Mouse (Mus musculus): ENCODE measurements around the gene St5. TPM values are rescaled to one million over a fixed set of nuclear protein-coding genes. Genes with fewer than 3 reads are reported as not detected.
A peak's percentile ranks its signal among the peaks of the same experiment; 100 is the strongest.

St5 gene
- polyA plus RNA-seq, 1 experiment = 46.2 TPM

- 9% methylated on average over 25 of the region's 25 CpGs for WGBS
- H3K4me3 ChIP-seq (replicated peaks; ENCODE audit: control insufficient read depth, low read depth, low read length) = peak overlapping the region; percentile 47
- H3K4me1 ChIP-seq (ENCODE audit: control insufficient read depth, insufficient read depth, low read length) = no peaks in the 10 kb centered on the region
- H3K27ac ChIP-seq (ENCODE audit: control insufficient read depth, insufficient read depth, low read depth, low read length, poor library complexity) = peak overlapping the region; percentile 22; the same call in 1 of the 2 replicates
- TF ChIP-seq CTCF (IDR thresholded peaks at IDR 0.05; ENCODE audit: control insufficient read depth, insufficient read depth, low read length) (no peak), POLR2A (IDR thresholded peaks at IDR 0.05; ENCODE audit: borderline replicate concordance, control insufficient read depth, low read depth, low read length) (no peak)
Measured at GRCm38 (mm10) chr7:109616034-109616979, 87.1 kb downstream of the St5 start.

- TF ChIP-seq CTCF (IDR thresholded peaks at IDR 0.05; ENCODE audit: control insufficient read depth, insufficient read depth, low read length) = no peak
- no peak for TF ChIP-seq POLR2A (IDR thresholded peaks at IDR 0.05; ENCODE audit: borderline replicate concordance, control insufficient read depth, low read depth, low read length)
- WGBS = 59% methylated on average over 4 of the region's 4 CpGs
- no peak overlapping the region for H3K4me3 ChIP-seq (replicated peaks; ENCODE audit: control insufficient read depth, low read depth, low read length)
- no peak overlapping the region for H3K27ac ChIP-seq (ENCODE audit: control insufficient read depth, insufficient read depth, low read depth, low read length, poor library complexity)
- H3K4me1 ChIP-seq (ENCODE audit: control insufficient read depth, insufficient read depth, low read length) = no peaks in the 10 kb centered on the region
Measured at GRCm38 (mm10) chr7:109615601-109616000, 87.8 kb downstream of the St5 start.

DNA sequence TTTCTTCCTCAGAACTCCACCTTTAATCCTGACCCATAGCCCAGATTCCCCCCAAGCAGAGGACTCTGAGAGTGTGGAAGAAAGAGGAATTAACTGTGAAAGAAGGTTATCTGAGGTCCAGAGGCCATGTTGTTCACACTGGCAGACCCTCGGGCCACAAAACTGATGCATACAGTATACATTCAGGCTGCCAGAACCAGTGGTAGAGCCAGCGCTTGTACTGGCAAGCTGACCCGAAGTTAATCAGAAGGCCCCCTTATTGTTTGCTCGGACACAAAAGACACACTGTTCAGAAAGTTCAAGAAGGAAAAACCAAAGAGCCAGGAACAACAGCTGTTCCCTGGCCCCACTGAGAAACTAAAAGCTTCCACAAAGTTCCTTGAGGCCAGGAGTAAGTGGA is 88.5 kb downstream of the St5 start:
- no peaks in the 10 kb centered on the region for H3K4me1 ChIP-seq (ENCODE audit: control insufficient read depth, insufficient read depth, low read length)
- TF ChIP-seq POLR2A (IDR thresholded peaks at IDR 0.05; ENCODE audit: borderline replicate concordance, control insufficient read depth, low read depth, low read length) (no peak), CTCF (IDR thresholded peaks at IDR 0.05; ENCODE audit: control insufficient read depth, insufficient read depth, low read length) (no peak)
- no peak overlapping the region for H3K27ac ChIP-seq (ENCODE audit: control insufficient read depth, insufficient read depth, low read depth, low read length, poor library complexity)
- no peak overlapping the region for H3K4me3 ChIP-seq (replicated peaks; ENCODE audit: control insufficient read depth, low read depth, low read length)
- 76% methylated on average over 4 of the region's 4 CpGs for WGBS

- H3K27ac ChIP-seq (ENCODE audit: control insufficient read depth, insufficient read depth, low read depth, low read length, poor library complexity) = no peak overlapping the region
- H3K4me3 ChIP-seq (replicated peaks; ENCODE audit: control insufficient read depth, low read depth, low read length) = no peak overlapping the region
- TF ChIP-seq CTCF (IDR thresholded peaks at IDR 0.05; ENCODE audit: control insufficient read depth, insufficient read depth, low read length) (no peak), POLR2A (IDR thresholded peaks at IDR 0.05; ENCODE audit: borderline replicate concordance, control insufficient read depth, low read depth, low read length) (no peak)
- 76% methylated on average over 5 of the region's 5 CpGs for WGBS
- H3K4me1 ChIP-seq (ENCODE audit: control insufficient read depth, insufficient read depth, low read length) = no peaks in the 10 kb centered on the region
Measured at GRCm38 (mm10) chr7:109613531-109614021, 89.8 kb downstream of the St5 start.

GRCm38 (mm10) chr7:109613051-109613450 is 90.4 kb downstream of the St5 start:
- Histone ChIP-seq H3K27ac (ENCODE audit: control insufficient read depth, insufficient read depth, low read depth, low read length, poor library complexity) (no peak overlapping the region), H3K4me1 (ENCODE audit: control insufficient read depth, insufficient read depth, low read length) (no peaks in the 10 kb centered on the region), H3K4me3 (replicated peaks; ENCODE audit: control insufficient read depth, low read depth, low read length) (no peak overlapping the region)
- no peak for TF ChIP-seq CTCF (IDR thresholded peaks at IDR 0.05; ENCODE audit: control insufficient read depth, insufficient read depth, low read length)
- TF ChIP-seq POLR2A (IDR thresholded peaks at IDR 0.05; ENCODE audit: borderline replicate concordance, control insufficient read depth, low read depth, low read length) = no peak
- 79% methylated on average over 2 of the region's 3 CpGs for WGBS

DNA sequence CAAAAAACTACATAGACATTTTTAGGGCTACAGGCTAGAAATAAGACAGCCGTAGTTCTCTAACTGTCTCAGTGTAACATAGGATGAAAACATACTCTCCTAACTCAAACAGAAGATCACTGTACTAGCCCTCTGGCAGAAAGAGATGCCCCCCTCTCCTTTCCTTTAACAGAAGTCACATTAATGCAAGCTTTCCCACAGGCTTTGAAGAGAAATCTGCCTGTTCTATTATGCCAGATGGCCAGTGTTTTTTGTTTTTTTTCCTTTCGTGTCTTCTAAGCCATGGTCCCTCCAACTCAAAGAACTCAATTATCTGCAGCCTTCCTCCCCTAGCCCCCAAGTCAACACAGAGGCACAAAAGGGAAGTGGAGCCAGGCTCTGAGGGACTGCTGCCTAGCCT is 90.9 kb downstream of the St5 start:
- TF ChIP-seq POLR2A (IDR thresholded peaks at IDR 0.05; ENCODE audit: borderline replicate concordance, control insufficient read depth, low read depth, low read length) = no peak
- Histone ChIP-seq H3K4me1 (ENCODE audit: control insufficient read depth, insufficient read depth, low read length) (no peaks in the 10 kb centered on the region), H3K4me3 (replicated peaks; ENCODE audit: control insufficient read depth, low read depth, low read length) (no peak overlapping the region), H3K27ac (ENCODE audit: control insufficient read depth, insufficient read depth, low read depth, low read length, poor library complexity) (no peak overlapping the region)
- 83% methylated on average over 2 of the region's 2 CpGs for WGBS

GRCm38 (mm10) chr7:109610348-109610747 is 93.1 kb downstream of the St5 start:
- H3K27ac ChIP-seq (ENCODE audit: control insufficient read depth, insufficient read depth, low read depth, low read length, poor library complexity) = no peak overlapping the region
- TF ChIP-seq POLR2A (IDR thresholded peaks at IDR 0.05; ENCODE audit: borderline replicate concordance, control insufficient read depth, low read depth, low read length) = no peak
- no peaks in the 10 kb centered on the region for H3K4me1 ChIP-seq (ENCODE audit: control insufficient read depth, insufficient read depth, low read length)
- H3K4me3 ChIP-seq (replicated peaks; ENCODE audit: control insufficient read depth, low read depth, low read length) = no peak overlapping the region
- 63% methylated on average over 2 of the region's 2 CpGs for WGBS

GRCm38 (mm10) chr7:109609565-109610345 is 93.7 kb downstream of the St5 start:
- Histone ChIP-seq H3K4me1 (ENCODE audit: control insufficient read depth, insufficient read depth, low read length) (no peaks in the 10 kb centered on the region), H3K27ac (ENCODE audit: control insufficient read depth, insufficient read depth, low read depth, low read length, poor library complexity) (no peak overlapping the region), H3K4me3 (replicated peaks; ENCODE audit: control insufficient read depth, low read depth, low read length) (no peak overlapping the region)
- TF ChIP-seq CTCF (IDR thresholded peaks at IDR 0.05; ENCODE audit: control insufficient read depth, insufficient read depth, low read length) (no peak), POLR2A (IDR thresholded peaks at IDR 0.05; ENCODE audit: borderline replicate concordance, control insufficient read depth, low read depth, low read length) (no peak)
- 77% methylated on average over 6 of the region's 6 CpGs for WGBS

Data from bone marrow, adult 2 months (tissue).